22 mouse cellular contexts compared by ENCODE assay signal in the genomic region with DNA sequence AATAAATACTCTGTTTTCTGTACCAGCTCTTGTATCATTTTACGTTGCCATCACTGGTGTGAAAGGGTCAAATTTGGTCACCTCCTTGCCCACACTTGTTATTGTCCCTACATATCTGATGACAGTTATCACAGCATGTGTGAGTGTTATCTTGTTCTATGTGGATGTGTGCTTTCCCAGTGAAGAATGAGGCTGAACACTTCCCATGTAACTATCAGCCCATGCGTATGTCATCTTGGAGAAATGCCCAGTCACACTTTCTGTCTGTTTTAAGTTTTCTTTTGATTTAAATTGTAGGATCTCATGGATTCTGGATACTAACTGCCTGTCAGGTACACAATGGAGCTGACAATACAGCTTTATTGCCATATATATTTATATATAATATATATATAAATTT.
"Had no signal": no experiment of that assay in that cellular context is flagged by ENCODE, and none has a peak within 500 bp of the region (broad histone marks: within the 10 kb centered on the region; RNA-seq: fewer than 3 reads in every experiment).

No protein-coding gene starts in this region.

- H3K36me3 ChIP-seq: limb, embryonic 13.5 days; liver, embryonic 13.5 days; midbrain, embryonic 10.5 days; midbrain, embryonic 13.5 days; neural tube, embryonic 13.5 days had no signal

- H3K4me2 ChIP-seq: limb, embryonic 13.5 days; liver, embryonic 13.5 days; midbrain, embryonic 13.5 days; neural tube, embryonic 13.5 days had no signal

- DNase-seq: kidney, adult 2 months; kidney, postnatal 25 days; layer of hippocampus, adult 9-11 months; left cerebral cortex, postnatal 4 days; liver, embryonic 13.5 days; lung, adult 2 months; right cerebral cortex, postnatal 14 days; right cerebral cortex, postnatal 4 days; thymus, adult 2 months; thymus, postnatal 14 days; thymus, postnatal 4 days had no signal

- H3K9ac ChIP-seq: limb, embryonic 13.5 days; liver, embryonic 13.5 days; midbrain, embryonic 13.5 days; neural tube, embryonic 13.5 days had no signal

- H3K9me3 ChIP-seq: limb, embryonic 13.5 days; liver, embryonic 13.5 days; midbrain, embryonic 10.5 days; midbrain, embryonic 13.5 days; neural tube, embryonic 13.5 days had no signal

- ATAC-seq: lung, postnatal 0 days; midbrain, embryonic 16.5 days had no signal

- H3K4me1 ChIP-seq: limb, embryonic 13.5 days; liver, embryonic 13.5 days; megakaryocyte, embryonic 14.5 days; midbrain, embryonic 10.5 days; neural tube, embryonic 13.5 days had no signal

- H3K27ac ChIP-seq: kidney, postnatal 0 days; layer of hippocampus, adult 2 months; limb, embryonic 13.5 days; liver, embryonic 13.5 days; midbrain, embryonic 10.5 days; midbrain, embryonic 13.5 days; neural tube, embryonic 13.5 days; stomach, postnatal 0 days had no signal

- H3K27me3 ChIP-seq: limb, embryonic 13.5 days; liver, embryonic 13.5 days; megakaryocyte, embryonic 14.5 days; midbrain, embryonic 13.5 days; neural tube, embryonic 13.5 days had no signal

- H3K4me3 ChIP-seq: layer of hippocampus, adult 2 months; limb, embryonic 13.5 days; liver, embryonic 13.5 days; megakaryocyte, embryonic 14.5 days; midbrain, embryonic 10.5 days; midbrain, embryonic 13.5 days; myocyte; neural tube, embryonic 13.5 days had no signal
